ENCODE assay signal across 8 mouse cellular contexts in genomic region chr16:24395100-24395499, GRCm38 (mm10). TPM values are rescaled to one million over a fixed set of nuclear protein-coding genes. Genes with fewer than 3 reads are reported as not detected.
A peak's percentile ranks its signal among the peaks of the same experiment; 100 is the strongest.
DNase-seq lines count a peak whose midpoint lies in the region; ATAC-seq and TF ChIP-seq lines count a peak whose summit lies in the region.

No protein-coding gene starts in this region.

- peak overlapping the region; percentile 100; the same call in 1 of the 2 replicates for H3K27ac ChIP-seq in lung, embryonic 14.5 days (ENCODE audit: low read depth)
- peak overlapping the region; percentile 99 for H3K27ac ChIP-seq in embryonic facial prominence, embryonic 15.5 days (replicated peaks)
- peak overlapping the region; percentile 52; the same call in 1 of the 2 replicates for H3K27ac ChIP-seq in hindbrain, postnatal 0 days

- 76% methylated on average over 2 of the region's 2 CpGs for WGBS in lung, embryonic 14.5 days
- 64% methylated on average over 2 of the region's 2 CpGs for WGBS in embryonic facial prominence, embryonic 15.5 days
- WGBS in hindbrain, postnatal 0 days, result 77% methylated on average over 2 of the region's 2 CpGs

- no peak for DNase-seq in lung, embryonic 14.5 days
- no peak for DNase-seq in lung, postnatal 36 days
- no peak for DNase-seq in hindbrain, postnatal 0 days (ENCODE audit: low spot score)
- no peak for DNase-seq in frontal cortex, postnatal 25 days (ENCODE audit: low spot score in 2 of 2)
- DNase-seq in cerebellum, adult 11-12 months, result no peak
- no peak for DNase-seq in spleen, postnatal 36 days (ENCODE audit: low spot score in 2 of 2)

- H3K9ac ChIP-seq in lung, embryonic 14.5 days, result peak overlapping the region; percentile 98
- H3K9ac ChIP-seq in embryonic facial prominence, embryonic 15.5 days, result no peak overlapping the region
- H3K9ac ChIP-seq in hindbrain, postnatal 0 days (replicated peaks; ENCODE audit: low read length), result no peak overlapping the region

- no peak for TF ChIP-seq POLR2A in myocyte (IDR thresholded peaks at IDR 0.05; ENCODE audit: insufficient read length, low read depth)

- no peak for TF ChIP-seq CTCF in lung, embryonic 14.5 days (IDR thresholded peaks at IDR 0.05; ENCODE audit: low read depth)
- no peak for TF ChIP-seq CTCF in hindbrain, postnatal 0 days (IDR thresholded peaks at IDR 0.05; ENCODE audit: low read depth)

- H3K79me2 ChIP-seq in myocyte (ENCODE audit: control insufficient read depth, insufficient read depth), result peaks cover 58% of the 10 kb centered on the region

- no peak for ATAC-seq in lung, embryonic 14.5 days (ENCODE audit: insufficient read depth)
- no peak for ATAC-seq in embryonic facial prominence, embryonic 15.5 days (ENCODE audit: insufficient number of reproducible peaks, low FRiP score, low TSS enrichment, low read depth)
- no peak for ATAC-seq in hindbrain, postnatal 0 days

- no peak overlapping the region for H3ac ChIP-seq in myocyte (ENCODE audit: control insufficient read depth, insufficient read length)

- H3K9me3 ChIP-seq in lung, embryonic 14.5 days (ENCODE audit: low read depth, low read length), result no peaks in the 10 kb centered on the region
- no peaks in the 10 kb centered on the region for H3K9me3 ChIP-seq in embryonic facial prominence, embryonic 15.5 days (replicated peaks)
- no peaks in the 10 kb centered on the region for H3K9me3 ChIP-seq in hindbrain, postnatal 0 days (ENCODE audit: low read length)

- H3K36me3 ChIP-seq in lung, embryonic 14.5 days (ENCODE audit: insufficient read depth), result no peaks in the 10 kb centered on the region
- no peaks in the 10 kb centered on the region for H3K36me3 ChIP-seq in embryonic facial prominence, embryonic 15.5 days
- no peaks in the 10 kb centered on the region for H3K36me3 ChIP-seq in hindbrain, postnatal 0 days (ENCODE audit: insufficient read depth, low read length)
- peaks cover 3% of the 10 kb centered on the region for H3K36me3 ChIP-seq in myocyte (ENCODE audit: control insufficient read depth, insufficient read depth)

- H3K27me3 ChIP-seq in lung, embryonic 14.5 days (ENCODE audit: insufficient read depth, low read length), result no peaks in the 10 kb centered on the region
- H3K27me3 ChIP-seq in embryonic facial prominence, embryonic 15.5 days, result no peaks in the 10 kb centered on the region
- no peaks in the 10 kb centered on the region for H3K27me3 ChIP-seq in hindbrain, postnatal 0 days (ENCODE audit: insufficient read depth, low read length)
- no peaks in the 10 kb centered on the region for H3K27me3 ChIP-seq in myocyte (ENCODE audit: control insufficient read depth, insufficient read depth, insufficient read length)

- H3K4me2 ChIP-seq in lung, embryonic 14.5 days, result peak overlapping the region; percentile 79
- H3K4me2 ChIP-seq in embryonic facial prominence, embryonic 15.5 days (replicated peaks), result peak overlapping the region; percentile 71
- H3K4me2 ChIP-seq in hindbrain, postnatal 0 days (ENCODE audit: low read depth, low read length), result peak overlapping the region; percentile 74
- H3K4me2 ChIP-seq in myocyte (ENCODE audit: low read depth), result peak overlapping the region; percentile 75

- H3K4me1 ChIP-seq in lung, embryonic 14.5 days (ENCODE audit: insufficient read depth), result peaks cover 21% of the 10 kb centered on the region
- H3K4me1 ChIP-seq in embryonic facial prominence, embryonic 15.5 days, result peaks cover 41% of the 10 kb centered on the region
- H3K4me1 ChIP-seq in hindbrain, postnatal 0 days (ENCODE audit: insufficient read depth, low read length), result no peaks in the 10 kb centered on the region; the same call in 1 of the 2 replicates

- H3K4me3 ChIP-seq in lung, embryonic 14.5 days (ENCODE audit: low read depth, low read length), result peak overlapping the region; percentile 83
- H3K4me3 ChIP-seq in embryonic facial prominence, embryonic 15.5 days (replicated peaks), result peak overlapping the region; percentile 84
- H3K4me3 ChIP-seq in hindbrain, postnatal 0 days (ENCODE audit: low read length), result no peak overlapping the region
- H3K4me3 ChIP-seq in myocyte, result peak overlapping the region; percentile 66

TF ChIP-seq in myocyte, 11 proteins besides CTCF, POLR2A, EP300 and RAD21:
- TF ChIP-seq MAX (IDR thresholded peaks at IDR 0.05; ENCODE audit: low read depth), result no peak

RNA-seq across cellular contexts. Expression of gene Lpp, which starts 1.8 kb away (rescaled TPM):
- polyA plus RNA-seq in lung, embryonic 14.5 days (2014; fragmentation: Nextera tagmentation; extraction: Ambion mirVana), result 72.4 and 79.9 TPM in 2 replicates
- 51.4 and 52.8 TPM in 2 replicates for polyA plus RNA-seq in embryonic facial prominence, embryonic 15.5 days (2015; fragmentation: Nextera tagmentation; extraction: Ambion mirVana)
- 11.4 and 13.1 TPM in 2 replicates for total RNA-seq in hindbrain, postnatal 0 days (2014; rRNA removed)
- 8.4 and 8.8 TPM in 2 replicates for polyA plus RNA-seq in hindbrain, postnatal 0 days (2015; fragmentation: Nextera tagmentation; extraction: Ambion mirVana)
- polyA plus RNA-seq in myocyte (2012; fragmentation: generic; extraction: Trizol), result 4.8 TPM
